Mouse (Mus musculus) ES-Bruce4 (cell line): ENCODE data around the gene Hrct1.

Experiments
- CTCF ChIP-seq: IDR thresholded peaks from one replicate; pipeline ENCODE4 v1.8.1; 2011; ENCODE audit warnings: low read depth, low read length
- EP300 ChIP-seq: IDR thresholded peaks from 2 replicates; pipeline ENCODE4 v1.6.1; 2011; ENCODE audit warnings: low read depth, low read length; ENCODE audit not compliant: insufficient read depth
- POLR2A ChIP-seq: IDR thresholded peaks from one replicate; pipeline ENCODE4 v1.8.1; 2011; ENCODE audit warnings: low read length; ENCODE audit not compliant: insufficient read depth

GRCm38 (mm10) chr4:43733186-43733585 lies 6.2 kb downstream of the Hrct1 start:
- no peak for TF ChIP-seq CTCF
- no peak for TF ChIP-seq POLR2A
- no peak for TF ChIP-seq EP300
